Mouse (Mus musculus) heart, embryonic 14.5 days (tissue): ENCODE data around the gene Gm20479. TPM values are rescaled to one million over a fixed set of nuclear protein-coding genes. Genes with fewer than 3 reads are reported as not detected.

ENCODE experiments used
- ATAC-seq: fragments of 200-750 bp; cut with Nextera tagmentation; 2 replicates; pipeline ENCODE4 v1.8.0; 2017; ENCODE audit warnings: low read depth, moderate TSS enrichment; ENCODE audit not compliant: insufficient number of reproducible peaks, insufficient read depth, low FRiP score
- H3K27ac ChIP-seq, 2 experiments: fragments of 200-500 bp in 1 of 2; fragments of 300-500 bp in 1 of 2; sonication (generic) in 1 of 2; replicated peaks in 1 of 2; 2 replicates each; pipeline ENCODE4 v1.5.1; 2012 to 2014; ENCODE audit warnings: low read depth in 2 of 2, low read length in 2 of 2, control low read depth in 1 of 2, mild to moderate bottlenecking in 1 of 2, mixed read lengths in 1 of 2; ENCODE audit not compliant: control insufficient read depth in 1 of 2, insufficient read depth in 1 of 2
- H3K27me3 ChIP-seq: fragments of 300-500 bp; sonication (generic); 2 replicates; pipeline ENCODE4 v1.6.1; 2014; ENCODE audit warnings: mild to moderate bottlenecking, low read length, control low read depth; ENCODE audit not compliant: control insufficient read depth, insufficient read depth
- H3K36me3 ChIP-seq: fragments of 300-500 bp; sonication (generic); 2 replicates; pipeline ENCODE4 v1.6.1; 2014; ENCODE audit warnings: mild to moderate bottlenecking, control low read depth, low read length, mixed read lengths; ENCODE audit not compliant: control insufficient read depth, insufficient read depth
- H3K4me1 ChIP-seq, 2 experiments: fragments of 200-500 bp in 1 of 2; fragments of 300-500 bp in 1 of 2; sonication (generic) in 1 of 2; 2 replicates each; pipeline ENCODE4 v1.6.1; 2012 to 2014; ENCODE audit warnings: low read length in 2 of 2, control low read depth in 1 of 2, mixed read lengths in 1 of 2; ENCODE audit not compliant: control insufficient read depth in 2 of 2, insufficient read depth in 2 of 2
- H3K4me2 ChIP-seq: fragments of 300-500 bp; sonication (generic); 2 replicates; pipeline ENCODE4 v1.6.1; 2014; ENCODE audit warnings: mild to moderate bottlenecking, low read length
- H3K4me3 ChIP-seq, 2 experiments: fragments of 200-500 bp in 1 of 2; fragments of 300-500 bp in 1 of 2; sonication (generic) in 1 of 2; 2 replicates each; pipeline ENCODE4 v1.5.1; 2012 to 2014; ENCODE audit warnings: low read length in 2 of 2, mild to moderate bottlenecking in 2 of 2, control low read depth in 1 of 2, low read depth in 1 of 2, moderate library complexity in 1 of 2; ENCODE audit not compliant: control insufficient read depth in 1 of 2, insufficient read depth in 1 of 2
- H3K9ac ChIP-seq: fragments of 300-500 bp; sonication (generic); 2 replicates; pipeline ENCODE4 v1.6.1; 2014; ENCODE audit warnings: mild to moderate bottlenecking, low read length
- H3K9me3 ChIP-seq: fragments of 300-500 bp; sonication (generic); 2 replicates; pipeline ENCODE4 v1.6.1; 2016; ENCODE audit warnings: low read length, control low read depth; ENCODE audit not compliant: control insufficient read depth
- WGBS: fragments of 180-500 bp; shearing (Covaris S2); extraction: QIAGEN DNeasy Blood & Tissue Kit; methylation state at CpG from one replicate; pipeline ENCODE4 v1.1.7; 2014; 5-methylcytosine and 5-hydroxymethylcytosine counted together
- polyA plus RNA-seq: library from polyadenylated mRNA; unstranded; fragments of >200 nt; fragmentation: Nextera tagmentation; extraction: Ambion mirVana; gene quantifications from 2 replicates; pipeline ENCODE4 v1.2.1, GENCODE M21; 2014

Gene Gm20479
- polyA plus RNA-seq, 1 experiment from 2014 or later, result not detected

DNA sequence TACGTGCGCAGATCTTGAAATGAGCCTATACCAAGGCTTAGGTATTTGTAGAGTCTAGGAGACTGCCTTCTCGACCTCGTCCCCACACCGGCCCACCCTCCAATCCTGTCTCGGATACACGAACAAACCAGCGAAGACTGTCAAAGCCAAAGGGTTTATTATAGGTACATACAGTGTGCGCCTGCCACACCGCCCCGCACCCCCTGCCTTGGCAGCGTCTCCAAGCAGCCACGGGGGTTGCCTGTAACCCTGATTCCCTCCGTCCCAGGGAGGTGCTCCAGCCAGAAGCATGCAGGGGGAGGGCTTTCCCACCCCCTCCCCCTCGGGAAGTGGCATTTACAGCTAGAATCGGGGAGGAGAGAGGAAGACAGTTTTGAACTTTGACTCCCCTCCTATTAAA is 971 bp downstream of the Gm20479 start:
- Histone ChIP-seq H3K4me1 (peaks cover 8 to 24% of the 10 kb centered on the region in 2 experiments), H3K4me3 (peak overlapping the region; percentile 63 to 67), H3K27ac (peak overlapping the region; percentile 71 to 85), H3K9me3 (no peaks in the 10 kb centered on the region), H3K9ac (peak overlapping the region; percentile 72), H3K4me2 (peak overlapping the region; percentile 91), H3K36me3 (peaks cover 6% of the 10 kb centered on the region; the same call in 1 of the 2 replicates), H3K27me3 (no peaks in the 10 kb centered on the region)
- ATAC-seq, result peak; percentile 20
- WGBS, result 3% methylated on average over 16 of the region's 16 CpGs

DNA sequence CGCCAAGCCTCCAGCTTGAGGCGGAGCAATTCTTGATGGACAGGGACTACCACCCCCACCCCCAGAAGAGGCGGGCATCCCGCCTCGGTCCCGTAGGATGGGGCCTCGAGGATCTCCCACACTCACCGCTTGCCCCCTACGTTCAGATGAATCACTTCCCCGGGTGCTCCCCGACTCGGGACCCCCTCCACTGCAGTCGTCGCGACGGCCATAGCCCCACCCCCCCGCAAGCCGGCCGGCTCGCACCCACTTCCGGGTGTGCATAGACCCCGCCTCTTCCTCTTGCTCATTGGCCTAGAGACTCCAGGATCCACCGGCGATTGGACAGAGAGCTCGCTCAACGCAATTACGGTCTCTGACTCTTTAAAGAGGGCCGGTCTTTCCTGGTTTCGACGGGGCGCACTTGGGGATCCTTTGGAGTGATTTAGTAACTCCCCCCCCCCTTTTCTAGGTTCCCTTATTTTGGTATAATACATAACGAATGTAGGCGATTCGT is 1.4 kb downstream of the Gm20479 start, which contains the start of gene Shkbp1:
TSS of gene Shkbp1 (minus strand) at position 275 of the 496 bp plus-strand sequence.
- Histone ChIP-seq H3K4me3 (peak within 1 kb of the TSS; percentile 63 to 67), H3K9me3 (no peaks in the 10 kb centered on the region), H3K27me3 (no peaks in the 10 kb centered on the region), H3K36me3 (peaks cover 8% of the 10 kb centered on the region), H3K4me2 (peak within 1 kb of the TSS; percentile 91), H3K9ac (peak within 1 kb of the TSS; percentile 75), H3K27ac (peak within 1 kb of the TSS; percentile 71 to 85), H3K4me1 (peaks cover 8 to 22% of the 10 kb centered on the region in 2 experiments)
- whole genome bisulfite sequencing, result 1% methylated on average over 34 of the region's 34 CpGs
- ATAC-seq, result peak; percentile 90

DNA sequence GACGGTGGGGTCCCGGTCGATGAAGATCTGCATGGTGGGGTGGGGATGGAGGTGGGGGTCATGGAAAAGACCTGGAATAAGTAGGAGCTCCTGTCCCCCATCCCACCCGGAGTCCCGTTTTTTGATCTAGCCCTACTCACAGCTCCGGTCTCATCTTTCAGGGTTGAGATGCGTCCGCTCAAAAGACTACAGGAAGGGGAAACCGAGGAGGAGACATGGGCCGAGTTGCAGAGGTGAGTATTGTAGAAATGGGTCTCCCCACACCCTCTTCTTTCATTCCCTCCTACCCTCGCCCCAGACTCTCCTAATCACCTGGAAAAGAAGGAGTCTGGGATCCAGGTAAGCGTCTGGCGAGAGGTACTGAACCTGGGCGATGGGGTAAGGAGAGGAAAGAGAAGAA is 2.0 kb downstream of the Gm20479 start:
- H3K4me3 ChIP-seq, result peak overlapping the region; percentile 63 to 67
- peaks cover 8 to 22% of the 10 kb centered on the region in 2 experiments; a peak in 3 of 4 replicates for H3K4me1 ChIP-seq
- ATAC-seq, result no peak
- H3K9me3 ChIP-seq, result no peaks in the 10 kb centered on the region
- 6% methylated on average over 13 of the region's 14 CpGs for WGBS
- H3K9ac ChIP-seq, result peak overlapping the region; percentile 75
- peak overlapping the region; percentile 91 for H3K4me2 ChIP-seq
- H3K27ac ChIP-seq, result peak overlapping the region in 1 of 2 experiments; percentile 85; a peak in 2 of 4 replicates
- peaks cover 13% of the 10 kb centered on the region for H3K36me3 ChIP-seq
- no peaks in the 10 kb centered on the region for H3K27me3 ChIP-seq

DNA sequence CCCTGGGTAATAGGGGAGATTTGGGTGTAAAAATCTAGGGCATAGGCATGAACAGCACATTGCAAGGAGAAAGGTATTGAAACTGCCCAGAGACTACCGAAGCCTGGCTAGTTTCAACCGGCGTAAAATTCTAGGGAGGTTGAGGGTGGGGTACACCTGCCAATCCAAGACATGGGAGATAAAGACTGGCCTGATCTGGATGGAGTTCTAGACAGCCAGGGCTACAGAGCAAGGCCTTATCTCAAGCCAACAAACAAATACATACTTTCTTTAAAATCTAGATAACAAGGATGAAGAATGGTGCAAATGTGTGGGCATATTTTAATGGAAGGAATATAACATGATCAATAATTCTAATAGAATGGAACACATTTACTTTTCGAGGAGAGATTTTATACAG is 2.4 kb downstream of the Gm20479 start:
- peaks cover 15% of the 10 kb centered on the region for H3K36me3 ChIP-seq
- no peak overlapping the region for H3K9ac ChIP-seq
- peak overlapping the region; percentile 91 for H3K4me2 ChIP-seq
- H3K4me3 ChIP-seq, result peak overlapping the region in 1 of 2 experiments; percentile 63; a peak in 1 of 4 replicates
- no peaks in the 10 kb centered on the region for H3K9me3 ChIP-seq
- ATAC-seq, result no peak
- peaks cover 8 to 22% of the 10 kb centered on the region in 2 experiments; a peak in 3 of 4 replicates for H3K4me1 ChIP-seq
- 47% methylated on average over 4 of the region's 4 CpGs for whole genome bisulfite sequencing
- no peaks in the 10 kb centered on the region for H3K27me3 ChIP-seq
- no peak overlapping the region for H3K27ac ChIP-seq

DNA sequence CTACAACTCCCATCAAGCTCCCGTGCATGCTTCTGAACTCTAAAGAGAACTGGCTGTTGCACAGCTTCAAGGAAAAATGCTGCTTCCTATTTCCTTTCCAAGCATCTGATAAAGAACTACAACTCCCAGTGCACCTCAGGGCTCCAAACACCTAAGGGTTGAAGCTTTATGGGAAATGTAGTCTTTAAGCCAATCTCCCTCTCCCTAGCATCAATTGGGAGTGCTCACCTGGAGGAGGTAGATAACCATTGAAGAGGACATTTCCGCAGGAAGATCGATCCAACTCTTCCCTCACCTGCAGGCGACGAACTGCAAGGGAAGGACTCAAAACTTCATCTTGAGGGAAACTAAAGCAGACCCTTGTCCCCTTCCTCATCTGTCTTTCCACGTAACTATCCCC is 3.1 kb downstream of the Gm20479 start:
- Histone ChIP-seq H3K4me3 (no peak overlapping the region), H3K9me3 (no peaks in the 10 kb centered on the region), H3K9ac (no peak overlapping the region), H3K36me3 (peaks cover 15% of the 10 kb centered on the region), H3K27me3 (no peaks in the 10 kb centered on the region), H3K27ac (no peak overlapping the region), H3K4me2 (peak overlapping the region; percentile 91), H3K4me1 (peaks cover 8 to 22% of the 10 kb centered on the region in 2 experiments; a peak in 3 of 4 replicates)
- no peak for ATAC-seq
- 28% methylated on average over 6 of the region's 6 CpGs for WGBS

DNA sequence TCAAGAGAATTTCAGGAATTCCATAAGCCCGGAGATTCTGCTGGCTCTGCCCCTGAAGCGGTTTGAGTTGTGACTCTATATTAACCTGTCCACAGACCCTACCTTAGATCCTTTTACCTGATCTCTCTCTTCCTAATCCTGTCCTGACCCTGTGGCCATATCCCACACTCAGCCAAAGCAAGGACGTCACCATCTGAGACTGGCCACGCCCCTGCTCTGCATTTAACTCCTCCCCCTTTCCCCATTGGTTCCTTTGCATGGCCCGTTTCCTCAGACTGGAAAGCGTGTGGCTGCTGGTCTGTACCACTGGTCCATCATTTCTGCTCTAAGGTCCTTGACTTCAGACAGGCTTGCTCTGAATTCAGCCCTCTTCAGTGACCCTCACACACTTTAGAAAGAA is 11.8 kb downstream of the Gm20479 start:
- Histone ChIP-seq H3K27me3 (no peaks in the 10 kb centered on the region), H3K4me3 (no peak overlapping the region), H3K4me2 (no peak overlapping the region), H3K9ac (no peak overlapping the region), H3K4me1 (no peaks in the 10 kb centered on the region), H3K36me3 (peaks cover 51% of the 10 kb centered on the region), H3K9me3 (no peaks in the 10 kb centered on the region), H3K27ac (no peak overlapping the region)
- 20% methylated on average over 6 of the region's 6 CpGs for WGBS
- ATAC-seq, result no peak

DNA sequence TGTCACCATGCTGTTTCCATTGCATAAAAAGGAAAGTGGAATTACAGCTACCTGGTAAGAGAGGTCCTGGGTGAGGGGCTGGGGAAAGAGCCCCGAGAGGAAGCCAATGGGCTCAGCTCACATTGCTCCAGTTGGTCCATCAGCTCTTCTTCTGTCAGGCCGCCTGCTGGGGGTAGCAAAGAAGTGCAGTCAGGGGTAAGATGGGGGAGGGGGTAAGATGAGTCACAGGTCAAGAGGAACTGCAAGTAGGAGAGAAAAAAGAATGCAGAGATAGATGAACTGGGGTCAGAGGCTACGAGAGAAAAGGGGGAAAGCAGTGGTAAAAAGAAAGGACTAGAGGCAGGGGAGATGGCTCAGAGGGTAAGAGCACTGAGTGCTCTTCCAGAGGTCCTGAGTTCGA is 14.6 kb downstream of the Gm20479 start:
- ATAC-seq, result no peak
- Histone ChIP-seq H3K27ac (no peak overlapping the region), H3K4me2 (no peak overlapping the region), H3K27me3 (peaks cover 16% of the 10 kb centered on the region), H3K4me3 (no peak overlapping the region), H3K9me3 (no peaks in the 10 kb centered on the region), H3K9ac (no peak overlapping the region), H3K36me3 (peaks cover 32% of the 10 kb centered on the region), H3K4me1 (peaks cover 1 to 4% of the 10 kb centered on the region in 2 experiments; a peak in 3 of 4 replicates)
- 50% methylated on average over 4 of the region's 4 CpGs for WGBS

DNA sequence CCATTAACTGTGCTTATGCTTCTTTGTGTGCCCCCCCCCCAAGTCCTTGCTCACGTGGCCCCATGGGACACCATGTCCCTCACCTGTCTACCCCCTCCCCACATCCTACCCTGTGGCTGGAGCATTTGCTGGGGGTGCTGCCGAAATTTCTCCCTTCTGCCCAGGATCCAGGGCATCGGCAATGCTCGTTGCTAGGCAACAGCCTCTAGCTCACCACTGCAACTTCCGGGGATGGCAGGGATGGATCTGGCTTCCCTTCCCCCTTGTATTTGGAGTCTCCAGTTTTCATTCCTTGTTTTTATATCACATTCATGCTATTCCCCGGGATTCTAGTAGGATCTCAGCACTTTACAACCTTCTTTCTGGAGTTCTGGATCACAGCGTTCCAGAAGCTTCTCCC is 17.7 kb downstream of the Gm20479 start:
- Histone ChIP-seq H3K36me3 (peaks cover 11% of the 10 kb centered on the region), H3K4me1 (peaks cover 3 to 24% of the 10 kb centered on the region in 2 experiments; a peak in 3 of 4 replicates), H3K9me3 (no peaks in the 10 kb centered on the region), H3K27me3 (peaks cover 44% of the 10 kb centered on the region), H3K9ac (no peak overlapping the region), H3K27ac (no peak overlapping the region), H3K4me3 (no peak overlapping the region), H3K4me2 (no peak overlapping the region)
- no peak for ATAC-seq
- 30% methylated on average over 7 of the region's 7 CpGs for WGBS
